Comparison of ENCODE assay signal across 9 mouse cellular contexts in the genomic region with DNA sequence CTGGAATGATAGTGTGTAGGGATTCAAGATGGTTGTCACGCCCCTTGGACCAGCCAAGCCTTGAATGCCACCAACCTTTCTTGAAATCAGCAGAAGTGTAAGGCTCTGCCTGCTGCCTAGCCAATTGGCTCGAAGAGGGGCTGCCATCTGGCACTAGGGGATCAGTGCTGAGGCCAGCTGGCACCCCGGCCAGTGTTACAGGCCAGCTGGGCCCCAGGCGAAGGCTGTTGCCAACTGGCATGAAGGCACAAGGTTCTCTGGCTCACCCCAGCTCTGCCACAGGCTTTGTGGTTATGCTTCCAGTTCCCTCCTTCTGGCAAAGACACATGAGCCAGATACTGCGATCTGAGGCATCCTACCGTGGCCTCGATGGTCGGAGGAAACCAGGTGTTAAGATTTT. TPM values are rescaled to one million over a fixed set of nuclear protein-coding genes. Genes with fewer than 3 reads are reported as not detected.
DNase-seq lines count a peak whose midpoint lies in the region; ATAC-seq and TF ChIP-seq lines count a peak whose summit lies in the region.
"Had no signal": no experiment of that assay in that cellular context is flagged by ENCODE, and none has a peak within 500 bp of the region (broad histone marks: within the 10 kb centered on the region; RNA-seq: fewer than 3 reads in every experiment).

No protein-coding gene starts in this region.

- H3K27ac ChIP-seq in hindbrain, embryonic 16.5 days (ENCODE audit: low read depth, low read length): peak overlapping the region; percentile 21; the same call in 1 of the 2 replicates
- H3K27ac ChIP-seq in midbrain, postnatal 0 days (ENCODE audit: low read depth, low read length): no peak overlapping the region

- no peak overlapping the region for H3K4me2 ChIP-seq in hindbrain, embryonic 16.5 days (ENCODE audit: low read length)
- H3K4me2 ChIP-seq in midbrain, postnatal 0 days (ENCODE audit: low read depth, low read length, poor library complexity, severe bottlenecking): no peak overlapping the region

- peak; percentile 93 for ATAC-seq in hindbrain, embryonic 16.5 days
- peak; percentile 88 for ATAC-seq in midbrain, postnatal 0 days (ENCODE audit: low FRiP score)
- ATAC-seq in CD4-positive, CD25-positive, alpha-beta regulatory T cell, adult 4 months: no peak

- DNase-seq in adrenal gland, adult 2 months: peak; percentile 85
- DNase-seq in adrenal gland, postnatal 4 days (ENCODE audit: low spot score in 2 of 2): no peak
- peak; percentile 94 for DNase-seq in Muller cell, postnatal 12 days (ENCODE audit: inconsistent ontology term)
- DNase-seq in fat pad, adult 2 months (ENCODE audit: extremely low read depth, low read depth, low spot score): peak; percentile 33
- peak; percentile 91 for DNase-seq in midbrain, postnatal 0 days (ENCODE audit: low spot score)
- DNase-seq in thymus, adult 18-20 months: no peak

- 52% methylated on average over 8 of the region's 8 CpGs for WGBS in hindbrain, embryonic 16.5 days
- WGBS in midbrain, postnatal 0 days: 59% methylated on average over 8 of the region's 8 CpGs

- H3K9me3 ChIP-seq in hindbrain, embryonic 16.5 days (ENCODE audit: control insufficient read depth, low read length): no peaks in the 10 kb centered on the region
- H3K9me3 ChIP-seq in midbrain, postnatal 0 days (ENCODE audit: low read length): no peaks in the 10 kb centered on the region

- no peak for TF ChIP-seq CTCF in midbrain, postnatal 0 days (IDR thresholded peaks at IDR 0.05)

- H3K4me3 ChIP-seq in hindbrain, embryonic 16.5 days (ENCODE audit: low read length): no peak overlapping the region
- no peak overlapping the region for H3K4me3 ChIP-seq in midbrain, postnatal 0 days (ENCODE audit: low read depth, low read length)

- no peaks in the 10 kb centered on the region for H3K36me3 ChIP-seq in hindbrain, embryonic 16.5 days (ENCODE audit: control insufficient read depth, insufficient read depth, low read length)
- H3K36me3 ChIP-seq in midbrain, postnatal 0 days (ENCODE audit: insufficient read depth, low read length): no peaks in the 10 kb centered on the region

- H3K27me3 ChIP-seq in hindbrain, embryonic 16.5 days (replicated peaks; ENCODE audit: control insufficient read depth, insufficient read depth, low read length): no peaks in the 10 kb centered on the region; the same call in 1 of the 2 replicates
- H3K27me3 ChIP-seq in midbrain, postnatal 0 days (ENCODE audit: insufficient read depth, low read length): peaks cover 4% of the 10 kb centered on the region

- H3K9ac ChIP-seq in hindbrain, embryonic 16.5 days (ENCODE audit: low read depth, low read length): no peak overlapping the region
- H3K9ac ChIP-seq in midbrain, postnatal 0 days (replicated peaks; ENCODE audit: low read length, poor library complexity, severe bottlenecking): no peak overlapping the region

- peaks cover 4% of the 10 kb centered on the region; the same call in 1 of the 2 replicates for H3K4me1 ChIP-seq in hindbrain, embryonic 16.5 days (ENCODE audit: control insufficient read depth, insufficient read depth, low read depth, low read length)
- H3K4me1 ChIP-seq in midbrain, postnatal 0 days (ENCODE audit: insufficient read depth, low read length): no peaks in the 10 kb centered on the region

RNA-seq across cellular contexts. Expression of a gene that starts 24.5 kb away (rescaled TPM):
- not detected for total RNA-seq in adrenal gland, adult 2 months (2021)
- not detected in 2 replicates for polyA plus RNA-seq in adrenal gland, adult 2 months (2012; rRNA removed)
- total RNA-seq in adrenal gland, postnatal 4 days (2021): not detected
- polyA plus RNA-seq in hindbrain, embryonic 16.5 days (2015; fragmentation: Nextera tagmentation; extraction: Ambion mirVana): not detected in 2 replicates
- not detected in 2 replicates for total RNA-seq in midbrain, postnatal 0 days (2014; rRNA removed)
- polyA plus RNA-seq in midbrain, postnatal 0 days (2015; fragmentation: Nextera tagmentation; extraction: Ambion mirVana): not detected in 2 replicates
- polyA plus RNA-seq in CD4-positive, CD25-positive, alpha-beta regulatory T cell, adult 4 months (2017; shearing (Covaris generic)): not detected
- polyA plus RNA-seq: intestine, embryonic 14.5 days had no signal

Comparison
In these comparisons a context has a peak if more than half of its experiments do, and no peak if none do; other contexts are left out.
1. DNase-seq: peak in adrenal gland, adult 2 months (single experiment), Muller cell, postnatal 12 days (single experiment), fat pad, adult 2 months (single experiment) and midbrain, postnatal 0 days (single experiment); none in adrenal gland, postnatal 4 days (0 of 2) and thymus, adult 18-20 months (0 of 2).